Mouse (Mus musculus) forebrain, embryonic 13.5 days (tissue): ENCODE data around the gene Cdk5r1. TPM values are rescaled to one million over a fixed set of nuclear protein-coding genes. Genes with fewer than 3 reads are reported as not detected.

Source experiments
- ATAC-seq: fragments of 200-750 bp; cut with Nextera tagmentation; 2 replicates; pipeline ENCODE4 v1.8.0; 2017
- H3K27ac ChIP-seq: fragments of 300-500 bp; sonication (generic); 2 replicates; pipeline ENCODE4 v1.5.1; 2015; ENCODE audit warnings: inconsistent platforms, mild to moderate bottlenecking, moderate library complexity
- H3K27me3 ChIP-seq: fragments of 300-500 bp; sonication (generic); 2 replicates; pipeline ENCODE4 v1.6.1; 2015; ENCODE audit warnings: mild to moderate bottlenecking, inconsistent platforms
- H3K36me3 ChIP-seq: fragments of 300-500 bp; sonication (generic); 2 replicates; pipeline ENCODE4 v1.6.1; 2015; ENCODE audit warnings: mild to moderate bottlenecking, inconsistent platforms; ENCODE audit not compliant: poor library complexity, severe bottlenecking
- H3K4me1 ChIP-seq: fragments of 300-500 bp; sonication (generic); 2 replicates; pipeline ENCODE4 v1.6.1; 2015; ENCODE audit warnings: inconsistent platforms
- H3K4me2 ChIP-seq: fragments of 300-500 bp; sonication (generic); 2 replicates; pipeline ENCODE4 v1.6.1; 2015; ENCODE audit warnings: inconsistent platforms, mild to moderate bottlenecking, moderate library complexity
- H3K4me3 ChIP-seq: fragments of 300-500 bp; sonication (generic); 2 replicates; pipeline ENCODE4 v1.5.1; 2015; ENCODE audit warnings: mild to moderate bottlenecking, inconsistent platforms
- H3K9ac ChIP-seq: fragments of 300-500 bp; sonication (generic); 2 replicates; pipeline ENCODE4 v1.6.1; 2015; ENCODE audit warnings: mild to moderate bottlenecking, inconsistent platforms
- H3K9me3 ChIP-seq: fragments of 300-500 bp; sonication (generic); replicated peaks from 2 replicates; pipeline ENCODE4 v1.6.1; 2016; ENCODE audit warnings: inconsistent platforms
- WGBS: fragments of 180-500 bp; shearing (Covaris S2); methylation state at CpG from one replicate; pipeline ENCODE4 v1.1.7; 2015; 5-methylcytosine and 5-hydroxymethylcytosine counted together
- polyA plus RNA-seq: library from polyadenylated mRNA; unstranded; fragments of >200 nt; fragmentation: Nextera tagmentation; extraction: Ambion mirVana; gene quantifications from 2 replicates; pipeline ENCODE4 v1.2.1, GENCODE M21; 2015

The Cdk5r1 gene
- polyA plus RNA-seq, 1 experiment from 2014 or later = 67.9 TPM

GRCm38 (mm10) chr11:80524213-80524612 is 47.4 kb downstream of the Cdk5r1 start:
- WGBS = 93% methylated on average over 5 of the region's 5 CpGs
- Histone ChIP-seq H3K27ac (no peak overlapping the region), H3K4me3 (no peak overlapping the region), H3K9ac (no peak overlapping the region), H3K4me2 (no peak overlapping the region), H3K27me3 (no peaks in the 10 kb centered on the region), H3K4me1 (peaks cover 19% of the 10 kb centered on the region), H3K36me3 (no peaks in the 10 kb centered on the region), H3K9me3 (no peaks in the 10 kb centered on the region)
- ATAC-seq = no peak

DNA sequence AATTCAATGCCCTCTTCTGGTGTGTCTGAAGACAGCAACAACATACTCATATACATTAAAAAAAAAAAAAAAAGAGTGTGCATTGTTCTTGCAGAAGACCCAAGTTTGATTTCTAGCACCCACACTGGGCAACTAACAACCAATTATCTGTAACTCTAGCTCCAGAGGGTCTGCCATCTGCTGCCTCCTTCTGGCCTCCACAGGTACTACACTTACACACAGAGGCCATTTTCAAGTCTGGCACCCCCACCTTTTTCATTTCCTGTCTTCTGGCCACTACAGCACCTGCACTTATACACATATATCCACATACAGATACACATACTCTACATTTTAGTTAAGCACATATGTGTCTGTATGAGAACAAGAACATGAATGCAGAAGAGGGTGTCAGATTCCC is 50.9 kb downstream of the Cdk5r1 start:
- Histone ChIP-seq H3K4me1 (peaks cover 9% of the 10 kb centered on the region), H3K4me3 (no peak overlapping the region), H3K9ac (no peak overlapping the region), H3K27me3 (no peaks in the 10 kb centered on the region), H3K27ac (no peak overlapping the region), H3K4me2 (no peak overlapping the region), H3K9me3 (no peaks in the 10 kb centered on the region), H3K36me3 (no peaks in the 10 kb centered on the region)
- no peak for ATAC-seq

DNA sequence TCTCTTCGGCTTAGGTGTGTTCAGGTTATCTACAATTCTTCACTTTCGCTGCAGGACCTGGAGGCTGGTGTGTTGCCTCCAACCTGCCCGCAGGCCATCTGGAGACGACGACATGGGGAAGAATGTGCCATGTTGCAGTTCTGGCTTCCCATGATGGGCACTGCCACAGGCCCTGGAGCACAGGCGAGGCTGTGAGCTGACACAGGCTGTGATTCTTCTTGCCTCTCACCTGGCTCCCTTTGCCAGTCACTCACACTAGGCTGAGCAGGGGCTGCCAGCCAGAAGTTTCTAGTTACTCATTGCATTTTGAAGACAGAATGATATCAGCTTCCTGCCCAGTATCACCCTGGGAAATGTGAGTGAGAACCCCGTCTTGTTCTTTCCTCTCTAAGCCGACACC is 52.3 kb downstream of the Cdk5r1 start:
- Histone ChIP-seq H3K27ac (no peak overlapping the region), H3K4me2 (no peak overlapping the region), H3K36me3 (no peaks in the 10 kb centered on the region), H3K9ac (no peak overlapping the region), H3K9me3 (no peaks in the 10 kb centered on the region), H3K27me3 (no peaks in the 10 kb centered on the region), H3K4me1 (peaks cover 7% of the 10 kb centered on the region), H3K4me3 (no peak overlapping the region)
- no peak for ATAC-seq
- WGBS = 86% methylated on average over 8 of the region's 8 CpGs

Other genes with a start within 250 kb of the Cdk5r1 start
- 24.9 and 27.5 TPM in 2 replicates for gene Rhbdl3, start 176.1 kb upstream of the Cdk5r1 start, polyA plus RNA-seq
- gene 5730455P16Rik, start 99.0 kb upstream of the Cdk5r1 start, polyA plus RNA-seq = 30.3 and 32.3 TPM in 2 replicates
- gene Zfp207, start 93.7 kb upstream of the Cdk5r1 start, polyA plus RNA-seq = 266 and 272 TPM in 2 replicates
- 370 and 373 TPM in 2 replicates for gene Psmd11, start 48.4 kb upstream of the Cdk5r1 start, polyA plus RNA-seq